21 mouse cellular contexts compared by ENCODE assay signal in the genomic region with DNA sequence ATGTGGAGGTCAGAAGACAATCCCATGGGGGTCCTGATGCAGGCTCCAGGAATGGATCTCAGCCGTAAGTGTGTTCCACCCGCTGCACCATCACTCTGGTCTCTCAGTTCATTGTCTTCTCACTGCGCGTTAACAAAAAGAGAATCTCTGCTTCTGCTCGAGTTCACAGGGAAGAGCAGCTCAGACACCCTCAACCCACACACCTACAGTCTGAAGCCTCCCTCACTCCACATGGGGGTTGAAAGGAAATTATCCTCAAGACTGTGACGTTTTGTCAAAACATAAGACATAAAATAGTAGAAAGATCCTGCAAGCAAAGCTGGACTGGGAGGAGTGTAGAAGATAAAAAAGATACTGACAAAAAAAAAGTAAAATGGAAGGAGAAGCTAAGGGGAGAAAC. TPM values are rescaled to one million over a fixed set of nuclear protein-coding genes. Genes with fewer than 3 reads are reported as not detected.
"Had no signal": no experiment of that assay in that cellular context is flagged by ENCODE, and none has a peak within 500 bp of the region (broad histone marks: within the 10 kb centered on the region; RNA-seq: fewer than 3 reads in every experiment).

No protein-coding gene starts in this region.

- H3K27ac ChIP-seq: midbrain, embryonic 10.5 days; midbrain, embryonic 12.5 days; neural tube, embryonic 13.5 days; neural tube, embryonic 15.5 days; stomach, embryonic 15.5 days; stomach, postnatal 0 days had no signal

- H3K27me3 ChIP-seq: midbrain, embryonic 12.5 days; neural tube, embryonic 13.5 days; neural tube, embryonic 15.5 days; stomach, embryonic 15.5 days had no signal

- H3K36me3 ChIP-seq: midbrain, embryonic 10.5 days; midbrain, embryonic 12.5 days; neural tube, embryonic 13.5 days; neural tube, embryonic 15.5 days; stomach, embryonic 15.5 days had no signal

- DNase-seq: lung, adult 18-20 months; lung, embryonic 14.5 days; lung, postnatal 10 days; lung, postnatal 4 days; midbrain, embryonic 14.5 days; retina, postnatal 1 day; right cerebral cortex, postnatal 25 days; right cerebral cortex, postnatal 4 days; thymus, adult 18-20 months; thymus, postnatal 14 days; thymus, postnatal 36 days had no signal

- H3K4me1 ChIP-seq: midbrain, embryonic 10.5 days; midbrain, embryonic 12.5 days; neural tube, embryonic 13.5 days; neural tube, embryonic 15.5 days; stomach, embryonic 15.5 days had no signal

- ATAC-seq: midbrain, embryonic 16.5 days had no signal

- H3K4me3 ChIP-seq: midbrain, embryonic 10.5 days; midbrain, embryonic 12.5 days; myocyte; neural tube, embryonic 13.5 days; neural tube, embryonic 15.5 days; stomach, embryonic 15.5 days had no signal

RNA-seq across cellular contexts. Expression of gene Nell2, which starts 6.3 kb away (rescaled TPM):
- total RNA-seq: megakaryocyte, adult 5-6 weeks; megakaryocyte-erythroid progenitor cell, adult 5-6 weeks had no signal
